Mouse (Mus musculus) E14TG2a.4 (cell line): ENCODE measurements at regions not wholly inside any gene's neighbourhood (a gene's known extent, or its start where the extent isn't known, plus 50 kb on each side); places are given as distances from the start of the nearest gene placed in this dataset.

ENCODE experiments used
- H3K27me3 ChIP-seq: 2 replicates; pipeline ENCODE4 v1.6.1; 2014; ENCODE audit warnings: low read length, control low read depth; ENCODE audit not compliant: insufficient read depth
- H3K36me3 ChIP-seq: 2 replicates; pipeline ENCODE4 v1.6.1; 2014; ENCODE audit warnings: low read length, control low read depth; ENCODE audit not compliant: insufficient read depth
- H3K4me1 ChIP-seq: replicated peaks from 2 replicates; pipeline ENCODE4 v1.6.1; 2014; ENCODE audit warnings: low read depth, low read length, control low read depth
- H3K4me3 ChIP-seq: replicated peaks from 2 replicates; pipeline ENCODE4 v1.5.1; 2014; ENCODE audit warnings: mild to moderate bottlenecking, low read length
- H3K9me3 ChIP-seq: 2 replicates; pipeline ENCODE4 v1.6.1; 2014; ENCODE audit warnings: low read length, control low read depth
- CTCF ChIP-seq: conservative IDR thresholded peaks from 2 replicates; pipeline ENCODE4 v1.5.1; 2014; ENCODE audit warnings: low read length
- NANOG ChIP-seq: IDR thresholded peaks from 2 replicates; pipeline ENCODE4 v1.6.1; 2014; ENCODE audit warnings: borderline replicate concordance, low read length, mixed read lengths
- POU5F1 ChIP-seq: IDR thresholded peaks from 2 replicates; pipeline ENCODE4 v1.6.1; 2014; ENCODE audit warnings: low read length, borderline replicate concordance

- no peaks in the 10 kb centered on the region for H3K27me3 ChIP-seq
- H3K4me3 ChIP-seq = no peak overlapping the region
- no peaks in the 10 kb centered on the region for H3K9me3 ChIP-seq
- H3K4me1 ChIP-seq = no peaks in the 10 kb centered on the region
- no peak for TF ChIP-seq NANOG
- no peak for TF ChIP-seq POU5F1
- TF ChIP-seq CTCF = no peak
- H3K36me3 ChIP-seq = no peaks in the 10 kb centered on the region
Measured at GRCm38 (mm10) chr3:151295027-151295426, 142.7 kb upstream of the Adgrl4 start.

GRCm38 (mm10) chr3:151298325-151298724 is 139.4 kb upstream of the Adgrl4 start:
- Histone ChIP-seq H3K4me1 (no peaks in the 10 kb centered on the region), H3K4me3 (no peak overlapping the region), H3K36me3 (no peaks in the 10 kb centered on the region), H3K27me3 (no peaks in the 10 kb centered on the region), H3K9me3 (no peaks in the 10 kb centered on the region)
- TF ChIP-seq POU5F1 = no peak
- no peak for TF ChIP-seq CTCF
- TF ChIP-seq NANOG = no peak

DNA sequence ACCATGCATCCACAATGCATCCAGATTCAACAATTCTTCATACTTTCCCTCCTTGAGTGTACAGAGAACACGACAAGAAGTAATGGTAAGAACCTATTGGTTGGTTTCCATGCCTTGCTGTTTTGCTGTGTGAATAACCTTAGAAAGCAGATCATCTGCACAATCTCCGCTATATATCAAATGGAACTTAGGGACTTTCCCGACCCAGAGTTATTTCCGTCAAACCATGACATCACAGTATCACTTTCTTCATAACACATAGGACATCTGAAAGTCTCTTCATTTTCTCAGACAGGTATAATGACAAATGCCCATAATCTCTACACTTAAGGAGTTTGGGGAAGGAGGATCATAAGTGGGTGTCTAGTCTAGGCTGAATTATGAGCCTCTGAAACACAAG is 132.3 kb upstream of the Adgrl4 start:
- Histone ChIP-seq H3K4me3 (no peak overlapping the region), H3K4me1 (no peaks in the 10 kb centered on the region), H3K36me3 (no peaks in the 10 kb centered on the region), H3K27me3 (no peaks in the 10 kb centered on the region), H3K9me3 (no peaks in the 10 kb centered on the region)
- TF ChIP-seq CTCF = no peak
- TF ChIP-seq POU5F1 = no peak
- no peak for TF ChIP-seq NANOG

- Histone ChIP-seq H3K4me3 (no peak overlapping the region), H3K9me3 (no peaks in the 10 kb centered on the region), H3K4me1 (no peaks in the 10 kb centered on the region), H3K27me3 (no peaks in the 10 kb centered on the region), H3K36me3 (no peaks in the 10 kb centered on the region)
- TF ChIP-seq CTCF (no peak), POU5F1 (no peak), NANOG (no peak)
Measured at GRCm38 (mm10) chr3:151307975-151308374, 129.7 kb upstream of the Adgrl4 start.

GRCm38 (mm10) chr3:151323835-151324234 is 113.9 kb upstream of the Adgrl4 start:
- TF ChIP-seq POU5F1 (no peak), NANOG (no peak), CTCF (no peak)
- Histone ChIP-seq H3K36me3 (no peaks in the 10 kb centered on the region), H3K4me3 (no peak overlapping the region), H3K9me3 (no peaks in the 10 kb centered on the region), H3K4me1 (no peaks in the 10 kb centered on the region), H3K27me3 (no peaks in the 10 kb centered on the region)

- Histone ChIP-seq H3K4me1 (no peaks in the 10 kb centered on the region), H3K36me3 (no peaks in the 10 kb centered on the region), H3K4me3 (no peak overlapping the region), H3K9me3 (no peaks in the 10 kb centered on the region), H3K27me3 (no peaks in the 10 kb centered on the region)
- TF ChIP-seq CTCF = no peak
- TF ChIP-seq NANOG = no peak
- TF ChIP-seq POU5F1 = no peak
Measured at GRCm38 (mm10) chr3:151329801-151330200, 107.9 kb upstream of the Adgrl4 start.

DNA sequence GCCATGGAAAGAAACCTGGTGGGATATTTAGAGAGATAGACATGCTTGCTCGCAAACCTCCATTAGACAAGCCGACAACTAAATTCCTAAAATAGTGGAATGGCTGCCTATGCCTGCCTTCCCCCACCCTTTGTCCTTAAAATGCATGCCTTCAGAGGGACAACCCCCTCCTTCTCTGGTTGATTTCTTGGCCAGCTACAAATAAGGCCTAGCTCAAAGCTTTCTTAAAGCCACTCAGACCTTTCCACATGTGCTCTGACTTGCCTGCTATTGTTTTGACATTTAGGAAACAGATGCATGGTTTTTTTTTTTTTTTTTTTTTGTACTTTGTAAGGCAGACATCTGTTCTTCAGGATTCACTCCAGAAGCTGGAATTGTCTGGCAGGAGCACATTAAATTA is 105.8 kb upstream of the Adgrl4 start:
- H3K4me1 ChIP-seq = no peaks in the 10 kb centered on the region
- TF ChIP-seq POU5F1 (no peak), NANOG (no peak), CTCF (no peak)

DNA sequence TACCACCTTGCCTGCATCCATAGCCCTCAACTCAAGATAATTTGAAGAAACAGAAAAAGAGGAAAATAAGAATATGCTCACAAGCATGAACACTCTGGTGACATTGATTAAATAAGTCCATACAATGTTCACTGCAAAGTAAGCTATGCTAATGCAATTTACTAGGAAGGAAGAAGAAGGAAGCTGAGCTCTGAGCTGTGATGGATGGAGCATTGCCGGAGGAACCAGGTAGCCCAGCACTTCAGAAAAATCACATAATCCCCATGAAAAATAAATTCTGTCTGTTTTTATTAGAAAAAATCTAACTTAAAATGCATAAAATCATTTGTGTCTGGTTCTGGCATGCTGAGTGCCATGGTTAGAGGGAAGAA is 105.4 kb upstream of the Adgrl4 start:
- Histone ChIP-seq H3K4me1 (no peaks in the 10 kb centered on the region), H3K9me3 (no peaks in the 10 kb centered on the region), H3K27me3 (no peaks in the 10 kb centered on the region), H3K4me3 (no peak overlapping the region), H3K36me3 (no peaks in the 10 kb centered on the region)
- TF ChIP-seq CTCF = no peak
- no peak for TF ChIP-seq NANOG
- TF ChIP-seq POU5F1 = no peak

More for the DNA sequence above, 105.8 kb upstream of the Adgrl4 start:
- Histone ChIP-seq H3K27me3 (no peaks in the 10 kb centered on the region), H3K4me3 (no peak overlapping the region), H3K36me3 (no peaks in the 10 kb centered on the region), H3K9me3 (no peaks in the 10 kb centered on the region)

- Histone ChIP-seq H3K4me1 (no peaks in the 10 kb centered on the region), H3K4me3 (no peak overlapping the region), H3K9me3 (no peaks in the 10 kb centered on the region), H3K36me3 (no peaks in the 10 kb centered on the region), H3K27me3 (no peaks in the 10 kb centered on the region)
- TF ChIP-seq CTCF (no peak), POU5F1 (no peak), NANOG (no peak)
Measured at GRCm38 (mm10) chr3:151332688-151333452, 104.8 kb upstream of the Adgrl4 start.
